Mouse (Mus musculus) bone marrow macrophage, adult 2 months (primary cell): ENCODE measurements around the gene Ibsp.

Source experiments
- CTCF ChIP-seq: IDR thresholded peaks from 2 replicates; pipeline ENCODE4 v1.5.1; 2012; ENCODE audit warnings: low read depth, mild to moderate bottlenecking, low read length, moderate library complexity
- POLR2A ChIP-seq: IDR thresholded peaks from 2 replicates; pipeline ENCODE4 v1.6.1; 2012; ENCODE audit warnings: mild to moderate bottlenecking, low read depth, low read length, borderline replicate concordance

DNA sequence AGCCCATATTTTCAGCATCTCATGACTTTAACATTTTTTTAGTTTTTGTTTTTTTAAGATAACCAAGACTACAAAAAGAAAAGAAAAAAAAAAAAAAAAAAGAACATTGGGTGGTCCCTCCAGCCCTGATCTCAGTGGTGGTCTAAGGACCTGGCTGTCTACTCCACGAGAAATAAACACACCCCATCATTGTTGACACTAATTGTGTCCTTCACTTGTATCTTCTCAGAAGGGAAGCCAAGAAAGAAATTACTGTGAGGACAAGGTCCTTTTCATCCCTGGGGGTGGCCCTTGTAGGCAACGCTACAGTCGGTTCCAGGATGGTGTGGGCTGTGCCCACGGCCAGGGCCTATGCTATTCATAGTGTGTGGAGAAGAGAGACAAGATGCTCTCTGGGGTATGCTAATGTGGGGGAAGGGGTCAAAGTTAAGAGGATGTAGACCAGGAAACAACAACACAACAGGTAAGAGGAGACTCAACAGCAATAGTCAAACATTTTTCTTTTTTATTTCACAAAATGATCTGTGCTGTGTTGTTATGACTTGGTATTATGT is 37.0 kb upstream of the Ibsp start:
- TF ChIP-seq CTCF, result no peak
- TF ChIP-seq POLR2A, result no peak
